Mouse (Mus musculus) MEL (cell line): ENCODE data around the gene Hgd.
A peak's percentile ranks its signal among the peaks of the same experiment; 100 is the strongest.

ENCODE experiments used
- CHD2 ChIP-seq: IDR thresholded peaks from 2 replicates; pipeline ENCODE4 v1.6.1; 2011; ENCODE audit warnings: low read length, improper control_type of control experiment
- CTCF ChIP-seq, 3 experiments: IDR thresholded peaks in 2 of 3; conservative IDR thresholded peaks in 1 of 3; 2 replicates each; pipeline ENCODE4 v1.5.1; 2011 to 2012; ENCODE audit warnings: low read length in 3 of 3, low read depth in 2 of 3, mild to moderate bottlenecking in 2 of 3, improper control_type of control experiment in 1 of 3, inconsistent platforms in 1 of 3, mixed read lengths in 1 of 3, moderate library complexity in 1 of 3; ENCODE audit not compliant: control insufficient read depth in 1 of 3, insufficient read depth in 1 of 3, poor library complexity in 1 of 3, severe bottlenecking in 1 of 3
- EP300 ChIP-seq, 2 experiments: IDR thresholded peaks; 2 replicates each; pipeline ENCODE4 v1.6.1; 2011; ENCODE audit warnings: improper control_type of control experiment in 2 of 2, low read length in 2 of 2, low read depth in 1 of 2, mild to moderate bottlenecking in 1 of 2
- MYC ChIP-seq: IDR thresholded peaks from 2 replicates; pipeline ENCODE4 v1.6.1; 2011; ENCODE audit warnings: low read depth, mild to moderate bottlenecking, low read length, improper control_type of control experiment, moderate library complexity
- POLR2A ChIP-seq, 2 experiments: IDR thresholded peaks; 2 replicates each; pipeline ENCODE4 v1.6.1; 2011 to 2012; ENCODE audit warnings: low read length in 2 of 2, mild to moderate bottlenecking in 2 of 2, control low read depth in 1 of 2, improper control_type of control experiment in 1 of 2, low read depth in 1 of 2, moderate library complexity in 1 of 2; ENCODE audit not compliant: control insufficient read depth in 1 of 2, insufficient read depth in 1 of 2, poor library complexity in 1 of 2
- SMC3 ChIP-seq: IDR thresholded peaks from 2 replicates; pipeline ENCODE4 v1.6.1; 2011; ENCODE audit warnings: low read depth, low read length, improper control_type of control experiment
- TBP ChIP-seq: IDR thresholded peaks from 2 replicates; pipeline ENCODE4 v1.8.0; 2011; ENCODE audit warnings: low read depth, low read length, improper control_type of control experiment
- USF1 ChIP-seq: IDR thresholded peaks from 2 replicates; pipeline ENCODE4 v1.6.1; 2014; ENCODE audit warnings: low read depth, mild to moderate bottlenecking, inconsistent platforms, low read length, improper control_type of control experiment, moderate library complexity
- ZC3H11A ChIP-seq: IDR thresholded peaks from 2 replicates; pipeline ENCODE4 v1.6.1; 2012; ENCODE audit warnings: low read depth, mild to moderate bottlenecking, inconsistent platforms, low read length, improper control_type of control experiment

DNA sequence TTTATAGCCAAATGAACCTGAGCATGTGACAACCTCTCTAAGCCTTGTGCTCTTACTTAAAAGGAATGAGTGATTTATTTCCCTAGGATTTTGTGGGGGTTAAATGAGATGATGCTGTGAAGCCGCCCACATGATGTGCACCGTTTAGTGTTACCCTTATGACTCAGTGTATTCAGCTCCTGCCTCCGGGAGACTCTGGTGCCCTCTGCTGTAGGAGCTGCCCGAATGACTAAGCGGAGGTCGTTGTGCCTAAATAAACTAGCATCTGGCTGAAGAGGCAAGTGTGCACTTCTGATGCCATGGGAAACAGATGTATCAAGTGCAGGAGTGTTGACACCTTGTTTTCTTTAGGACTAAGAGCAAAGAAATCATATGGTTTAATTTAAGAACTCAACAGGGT lies 56.2 kb downstream of the Hgd start:
- TF ChIP-seq POLR2A (IDR thresholded peaks at IDR 0.05; ENCODE audit: control insufficient read depth in 1 of 2, insufficient read depth in 1 of 2, low read depth in 1 of 2, low read length in 2 of 2, poor library complexity in 1 of 2), result no peak
- no peak for TF ChIP-seq USF1
- TF ChIP-seq EP300 (IDR thresholded peaks at IDR 0.05; ENCODE audit: low read depth in 1 of 2, low read length in 2 of 2), result no peak
- TF ChIP-seq CTCF (IDR thresholded peaks at IDR 0.05 in 2 of 3, conservative IDR thresholded peaks at IDR 0.05 in 1 of 3; ENCODE audit: control insufficient read depth in 1 of 3, insufficient read depth in 1 of 3, low read depth in 2 of 3, low read length in 3 of 3, poor library complexity in 1 of 3, severe bottlenecking in 1 of 3), result peak in 2 of 3 experiments; percentile 33; a peak in 4 of 6 replicates
- no peak for TF ChIP-seq TBP
- peak; percentile 32; the same call in 1 of the 2 replicates for TF ChIP-seq SMC3
- TF ChIP-seq CHD2, result no peak
- no peak for TF ChIP-seq MYC
- TF ChIP-seq ZC3H11A, result no peak
